Mouse (Mus musculus) lung, postnatal 25 days (tissue): ENCODE results near the gene Mettl2.
"Not testable (repeated sequence)": the region's sequence is repeated elsewhere in the genome, so short reads cannot be mapped to it uniquely, and the experiment has no call there.

Experiments used
- DNase-seq: peaks from one replicate; pipeline ENCODE4 v3.0.0; 2022; ENCODE audit warnings: low spot score

Gene Mettl2

DNA sequence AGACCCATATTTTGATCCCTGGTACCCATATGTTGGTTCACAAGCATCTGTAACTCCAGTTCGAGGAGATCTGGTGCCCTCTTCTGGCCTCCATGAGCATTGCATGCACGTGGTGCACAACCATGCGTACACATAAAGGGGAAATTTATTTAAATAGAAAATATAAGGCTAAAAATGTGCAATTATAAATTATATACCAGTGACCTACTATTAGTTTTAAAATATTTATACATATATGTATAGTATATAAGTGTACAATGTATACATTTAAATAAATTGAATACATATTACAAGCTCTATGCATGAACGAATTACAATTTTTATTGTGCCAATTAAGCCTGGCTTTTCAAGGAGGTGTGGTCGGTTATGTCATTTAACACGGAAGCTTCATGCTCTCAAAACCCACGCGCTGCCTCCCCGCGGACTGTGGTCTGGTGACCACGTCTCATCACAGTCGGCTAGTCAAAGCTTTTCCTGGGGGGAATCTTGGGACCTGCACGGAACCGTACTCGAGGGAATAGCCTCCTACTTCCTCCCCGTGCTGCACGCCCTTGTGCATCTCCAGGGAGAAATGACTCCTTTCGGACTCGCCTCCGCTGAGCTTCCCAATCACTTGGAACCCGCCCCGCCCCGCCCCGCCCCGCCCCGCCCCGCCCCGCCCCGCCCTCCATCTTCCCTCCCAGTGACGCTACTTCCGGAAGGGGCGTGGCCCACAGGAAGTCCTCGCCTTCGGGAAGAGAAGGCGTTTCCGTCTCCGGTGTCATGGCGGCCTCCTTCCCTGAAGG, at the start of gene Mettl2:
Mettl2 (plus strand) TSS at position 691 of the 785 bp plus-strand sequence.
- peak; percentile 84 for DNase-seq

DNA sequence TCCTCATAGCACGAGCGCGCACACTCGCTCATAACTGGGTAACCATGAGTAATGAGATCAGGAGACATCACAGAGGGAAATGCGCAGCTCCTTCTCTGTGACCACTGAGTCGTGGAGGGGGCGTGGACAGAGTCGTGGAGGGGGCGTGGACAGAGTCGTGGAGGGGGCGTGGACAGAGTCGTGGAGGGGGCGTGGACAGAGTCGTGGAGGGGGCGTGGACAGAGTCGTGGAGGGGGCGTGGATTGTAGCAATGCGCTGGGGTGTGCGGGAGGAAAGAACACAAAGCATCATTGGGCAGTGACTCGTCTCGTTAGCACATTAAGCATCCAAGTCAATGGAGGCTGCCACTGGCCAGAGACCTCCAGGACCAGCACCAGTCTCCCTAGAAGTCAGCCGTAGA, 13.8 kb upstream of the Mettl2 start:
- not testable (repeated sequence) for DNase-seq

DNA sequence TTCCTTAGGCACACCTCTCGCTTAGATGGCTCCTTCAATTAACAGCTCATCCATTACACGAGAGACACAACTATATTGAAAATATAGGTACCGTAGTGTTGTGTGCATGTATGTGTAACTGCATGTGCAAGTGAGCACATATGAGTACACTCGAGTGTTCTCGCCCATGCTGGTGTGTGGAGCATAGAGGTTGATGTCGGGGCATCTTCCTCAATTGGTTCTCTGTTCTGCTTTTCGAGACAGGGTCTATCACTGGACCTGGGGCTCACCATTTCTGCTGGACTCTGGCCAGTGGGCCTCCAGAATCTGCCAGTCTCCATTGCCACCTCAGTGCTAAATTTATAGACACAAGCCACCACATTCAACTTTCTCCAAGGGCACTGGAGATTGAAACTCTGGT, 8.4 kb upstream of the Mettl2 start:
- no peak for DNase-seq

DNA sequence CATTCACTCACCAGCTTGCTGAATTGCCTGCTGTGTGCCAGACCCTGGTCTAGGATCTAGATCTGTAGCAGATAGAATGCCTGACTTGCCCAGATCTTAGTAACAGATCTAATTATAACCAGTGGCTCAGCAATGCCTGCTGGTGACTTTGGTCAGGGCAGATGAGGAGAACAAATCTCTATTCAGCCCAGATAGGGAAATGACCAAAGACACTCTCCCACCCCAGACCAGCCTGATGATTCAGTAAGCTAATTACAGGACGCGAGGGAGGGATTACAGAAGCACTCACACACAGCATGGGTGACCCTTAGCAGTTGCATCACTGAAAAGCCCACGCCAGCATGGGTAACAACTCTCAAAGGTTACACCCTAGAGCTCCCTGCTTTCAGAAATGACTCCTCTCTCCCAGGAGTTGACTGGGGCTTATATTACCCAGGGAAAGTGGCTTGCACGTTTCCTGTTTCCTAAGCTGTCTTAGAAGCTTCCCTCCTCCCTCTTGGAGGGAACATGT, 5.6 kb upstream of the Mettl2 start:
- no peak for DNase-seq

DNA sequence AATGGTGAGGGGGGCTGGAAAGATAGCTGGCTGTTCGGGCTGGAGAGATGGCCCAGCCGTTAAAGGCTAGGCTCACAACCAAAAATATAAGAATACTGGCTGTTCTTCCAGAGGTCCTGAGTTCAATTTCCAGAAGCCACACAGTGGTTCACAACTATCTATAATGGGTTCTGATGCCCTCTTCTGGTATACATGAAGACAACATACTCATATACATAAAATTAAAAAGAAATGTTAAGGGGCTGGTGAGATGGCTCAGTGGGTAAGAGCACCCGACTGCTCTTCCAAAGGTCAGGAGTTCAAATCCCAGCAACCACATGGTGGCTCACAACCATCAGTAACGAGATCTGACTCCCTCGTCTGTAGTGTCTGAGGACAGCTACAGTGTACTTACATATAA, 4.4 kb upstream of the Mettl2 start:
- not testable (repeated sequence) for DNase-seq

DNA sequence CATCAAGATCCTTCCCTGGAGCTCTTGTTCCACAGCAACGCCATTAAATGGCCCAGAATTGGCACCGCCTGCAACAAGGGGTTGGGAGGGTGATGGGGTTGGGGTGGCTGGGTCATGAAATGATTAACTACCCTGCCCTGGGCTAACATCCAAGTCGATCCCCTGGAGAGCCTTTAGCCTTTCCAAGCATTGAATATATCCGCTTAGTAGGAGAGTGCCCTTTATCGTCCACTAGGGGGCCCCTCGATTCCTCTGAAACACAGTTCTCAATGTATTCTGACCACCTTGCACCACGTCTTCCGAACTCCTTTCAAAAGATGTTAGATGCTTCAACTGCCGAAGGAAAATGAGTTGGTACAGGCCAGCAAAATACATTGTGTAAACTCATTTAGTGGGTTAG, 2.2 kb upstream of the Mettl2 start:
- peak; percentile 60 for DNase-seq

DNA sequence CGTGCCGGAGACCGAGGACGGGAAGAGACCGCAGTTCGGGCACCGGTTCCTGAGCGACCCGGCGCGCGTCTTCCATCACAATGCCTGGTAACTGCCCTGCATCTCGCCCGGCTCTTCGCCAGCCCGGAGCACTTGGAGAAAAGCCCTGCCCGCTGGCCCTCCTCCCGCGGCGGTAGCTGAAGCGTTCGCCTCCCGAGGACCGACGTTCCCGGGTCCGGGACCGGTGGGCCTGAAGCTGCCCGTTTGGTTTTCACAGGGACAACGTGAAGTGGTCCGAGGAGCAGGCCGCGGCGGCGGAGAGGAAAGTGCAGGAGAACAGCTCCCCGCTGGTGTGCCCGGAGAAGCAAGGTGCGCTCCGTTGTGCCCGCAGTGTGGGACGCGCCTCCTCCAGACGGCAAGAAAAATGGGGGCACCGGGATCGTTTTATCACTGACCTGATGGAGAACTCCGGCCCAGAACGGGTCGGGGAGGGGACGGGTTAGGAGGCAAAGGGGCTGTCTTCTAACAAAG, 350 bp downstream of the Mettl2 start:
- DNase-seq, result no peak

DNA sequence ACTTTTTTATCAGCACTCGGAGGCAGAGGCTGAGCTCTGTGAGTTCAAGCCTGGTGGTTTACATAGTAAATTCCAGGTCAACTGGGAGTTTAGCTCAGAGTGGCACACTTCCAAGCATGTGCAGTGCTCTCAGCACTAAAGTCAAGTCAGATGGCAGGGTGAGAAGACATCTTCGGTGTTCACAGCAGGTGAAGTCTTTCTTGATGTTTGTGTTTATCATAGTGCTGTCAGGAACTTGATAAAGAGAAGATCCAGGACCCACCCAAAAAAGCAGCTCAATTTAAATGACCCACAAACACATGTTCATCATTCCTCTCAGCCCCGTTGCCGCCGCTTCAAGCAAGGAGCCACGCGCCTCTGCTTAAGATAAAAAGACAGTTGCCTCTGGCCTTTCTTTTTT, 9.5 kb downstream of the Mettl2 start:
- no peak for DNase-seq

DNA sequence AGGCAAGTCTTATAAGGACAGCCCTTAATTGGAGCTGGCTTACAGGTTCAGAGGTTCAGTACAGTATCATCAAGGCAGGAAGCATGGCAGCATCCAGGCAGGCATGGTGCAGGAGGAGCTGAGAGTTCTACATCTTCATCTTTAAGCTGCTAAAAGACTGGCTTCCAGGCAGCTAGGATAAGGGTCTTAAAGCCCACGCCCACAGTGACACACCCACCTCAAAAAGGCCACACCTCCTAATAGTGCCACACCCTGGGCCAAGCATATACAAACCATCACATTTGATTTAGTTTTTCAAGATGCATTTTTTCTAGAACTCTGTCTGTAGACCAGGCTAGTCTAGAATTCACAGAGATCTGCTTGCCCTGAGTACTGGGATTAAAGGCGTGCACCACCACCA, 11.0 kb downstream of the Mettl2 start:
- DNase-seq, result not testable (repeated sequence)

DNA sequence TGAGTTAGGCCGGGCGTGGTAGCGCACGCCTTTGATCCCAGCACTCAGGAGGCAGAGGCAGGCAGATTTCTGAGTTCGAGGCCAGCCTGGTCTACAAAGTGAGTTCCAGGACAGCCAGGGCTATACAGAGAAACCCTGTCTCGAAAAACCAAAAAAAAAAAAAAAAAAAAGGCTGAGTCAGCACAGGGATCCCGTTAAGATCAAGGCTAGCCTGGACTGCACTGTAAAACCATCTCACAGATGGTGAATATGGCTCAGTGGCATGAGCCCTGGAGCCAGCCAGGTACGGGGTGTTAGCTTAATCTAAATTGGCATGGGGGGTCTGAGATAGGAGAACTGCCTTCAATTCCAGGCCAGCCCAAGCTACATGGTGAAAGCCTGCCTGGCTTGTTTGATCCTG, 14.3 kb downstream of the Mettl2 start:
- not testable (repeated sequence) for DNase-seq

DNA sequence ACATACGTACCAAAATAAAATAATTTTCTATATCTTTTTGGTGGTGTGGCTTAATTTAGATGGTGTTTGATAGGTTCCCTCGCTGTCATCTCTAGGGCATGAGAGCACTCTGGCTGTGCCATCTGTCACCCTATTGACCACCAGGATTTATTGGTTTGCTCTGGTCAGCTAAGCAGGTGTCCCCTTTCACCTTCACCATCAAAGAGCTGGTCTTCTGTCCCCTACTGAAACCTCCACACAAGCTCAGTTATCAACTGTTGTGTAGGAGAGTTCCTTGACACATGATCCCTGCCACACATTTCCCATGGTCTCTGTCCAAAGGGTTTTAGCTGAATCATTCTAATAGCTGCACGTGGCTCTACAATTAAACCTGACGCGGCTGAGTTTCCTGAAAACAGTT, 14.9 kb downstream of the Mettl2 start:
- DNase-seq, result no peak

DNA sequence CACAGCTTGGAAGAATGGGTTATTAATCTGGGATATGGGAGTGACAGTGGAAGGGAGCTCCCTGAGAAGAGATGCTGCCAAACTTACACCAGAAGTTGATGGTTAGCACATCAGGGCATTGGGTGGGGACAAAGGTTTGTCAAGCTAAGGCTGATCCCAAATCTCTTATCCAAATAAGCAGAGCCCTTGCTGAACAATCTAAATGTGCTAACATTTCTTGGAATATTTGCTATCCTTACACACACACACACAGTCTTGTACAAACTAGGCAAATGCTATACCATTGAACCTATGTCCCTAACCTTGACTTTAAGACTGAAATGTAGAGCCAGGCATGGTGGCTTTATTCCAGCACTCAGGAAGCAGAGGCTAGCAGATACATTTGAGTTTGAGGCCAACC, 17.3 kb downstream of the Mettl2 start:
- no peak for DNase-seq

DNA sequence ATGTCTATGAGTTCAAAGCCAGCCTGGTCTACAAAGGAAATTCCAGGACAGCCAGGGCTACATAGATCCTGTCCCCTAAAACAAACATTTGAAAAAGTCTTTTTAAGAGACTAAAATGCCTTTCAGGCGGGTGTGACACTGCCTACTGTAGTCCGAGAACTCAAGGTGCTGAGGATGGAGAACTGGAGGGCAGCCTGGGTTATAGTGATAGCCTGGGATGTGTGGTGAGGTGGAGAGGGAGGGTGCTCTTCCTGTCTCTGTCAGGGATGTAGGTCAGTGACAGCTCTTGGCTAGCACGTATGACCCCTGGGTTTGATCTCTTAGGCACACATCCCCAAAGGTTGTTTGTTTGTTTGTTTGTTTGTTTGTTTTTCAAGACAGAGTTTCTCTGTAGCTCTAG, 17.9 kb downstream of the Mettl2 start:
- no peak for DNase-seq

DNA sequence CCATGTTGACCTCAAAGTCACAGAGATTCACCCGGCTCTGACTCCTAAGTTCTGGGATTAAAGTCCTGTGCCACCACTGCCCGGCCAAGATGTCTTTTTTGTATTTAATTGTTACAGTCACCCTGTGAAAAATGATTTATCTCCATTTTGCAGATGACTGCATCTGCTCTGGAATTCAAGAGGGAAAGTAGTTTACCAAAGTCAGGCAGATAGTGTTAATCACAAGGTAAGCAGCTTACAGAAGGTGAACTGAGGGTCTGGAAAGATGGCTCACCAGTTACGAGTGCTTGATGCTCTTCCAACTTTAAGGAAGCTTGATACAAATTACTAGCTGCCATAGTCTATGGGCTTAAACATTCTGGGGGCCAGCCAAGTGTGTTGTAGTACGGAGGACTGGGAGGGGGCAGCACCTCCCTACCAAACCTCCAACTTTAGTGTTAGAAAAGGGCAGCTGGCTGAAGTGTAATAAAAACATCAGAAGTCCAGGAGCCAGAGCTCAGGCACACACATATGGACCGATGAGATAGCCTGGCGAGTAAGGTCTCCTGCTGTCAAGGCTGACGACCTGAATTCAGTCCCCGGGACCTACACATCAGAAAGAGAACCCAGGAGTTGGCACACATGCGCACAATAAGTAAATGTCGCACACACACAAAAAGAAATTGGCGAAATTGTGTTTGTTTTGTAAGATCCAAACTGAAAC, 18.4 kb downstream of the Mettl2 start:
- DNase-seq, result no peak

DNA sequence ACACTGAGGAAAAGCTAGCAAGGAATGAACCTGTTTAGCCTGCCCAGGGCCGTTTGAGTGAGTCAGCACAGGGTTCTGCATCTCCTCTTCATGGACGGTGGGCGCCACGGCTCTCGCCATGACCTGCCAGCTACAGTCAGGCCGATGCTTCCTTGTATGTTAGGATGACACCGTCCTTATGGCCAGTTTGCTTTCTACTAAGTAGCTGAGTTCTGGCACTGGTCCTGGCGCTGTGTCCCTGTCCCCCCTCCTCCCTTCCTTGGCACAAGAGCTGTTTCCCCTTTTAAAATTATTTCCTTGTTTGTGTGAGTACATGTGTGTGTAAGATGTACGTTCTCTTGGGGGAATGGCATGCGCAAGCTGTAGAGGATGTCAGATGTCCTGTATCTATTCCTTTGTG, 19.0 kb downstream of the Mettl2 start:
- DNase-seq, result no peak

DNA sequence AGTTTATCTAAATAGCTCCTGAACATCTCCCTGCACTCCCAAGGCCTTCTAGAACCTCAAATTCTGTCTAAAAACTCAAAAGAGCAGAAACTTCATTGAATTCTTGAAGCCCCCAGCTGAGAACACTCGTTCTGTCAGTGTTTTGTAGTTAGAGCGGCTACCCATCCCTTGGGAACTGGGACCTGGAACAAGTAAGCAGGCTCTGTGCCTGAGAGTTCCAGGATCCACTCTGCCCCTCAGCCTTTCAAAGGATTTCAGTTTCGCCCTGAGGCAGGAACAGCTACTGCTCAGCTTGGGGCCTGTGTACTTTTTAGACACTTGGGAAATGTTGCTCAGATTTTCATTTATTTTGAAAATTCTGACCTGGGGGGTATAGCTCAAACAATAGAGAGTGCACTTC, 20.4 kb downstream of the Mettl2 start, which contains the start of gene Gm10842:
Gm10842 (plus strand) TSS at position 301 of the 400 bp plus-strand sequence.
- DNase-seq, result no peak

DNA sequence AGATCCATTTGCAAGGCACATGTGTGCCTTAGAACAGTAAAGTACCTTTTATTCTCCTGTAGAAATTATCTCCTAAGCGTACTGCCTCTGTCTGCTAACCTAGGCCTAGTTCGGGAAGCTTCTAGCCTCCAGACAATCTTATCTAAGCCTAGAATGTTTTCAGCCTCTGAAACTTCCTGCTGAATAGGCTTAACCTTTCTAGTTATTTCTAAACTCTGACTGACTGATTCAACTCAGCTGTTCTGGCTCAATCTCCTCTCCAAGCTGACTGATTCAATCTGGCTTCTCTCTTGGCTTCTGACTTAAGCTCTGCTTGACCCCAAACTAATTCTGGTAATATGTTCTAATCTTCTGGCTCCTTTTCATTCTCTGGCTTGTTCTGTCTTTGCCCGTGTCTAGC, 23.1 kb downstream of the Mettl2 start:
- DNase-seq, result no peak

DNA sequence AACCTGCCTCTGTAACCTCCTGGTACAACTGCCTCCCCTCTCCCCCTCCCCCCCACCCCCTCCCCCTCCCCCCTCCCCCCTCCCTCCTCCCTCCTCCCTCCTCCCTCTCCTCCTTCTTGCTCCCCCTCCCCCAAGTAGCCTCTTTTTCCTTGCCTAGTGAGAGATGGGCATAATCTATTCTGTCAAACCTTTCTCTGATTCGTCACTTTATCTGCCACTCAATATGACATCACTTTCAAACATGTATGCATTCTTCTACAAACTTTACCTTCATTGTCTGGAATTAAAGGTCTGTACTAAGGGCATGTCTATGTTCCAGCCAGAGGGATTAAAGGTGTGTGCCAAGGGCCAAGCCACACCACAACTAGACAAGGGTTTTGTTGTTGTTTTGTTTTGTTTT, 23.5 kb downstream of the Mettl2 start:
- no peak for DNase-seq

DNA sequence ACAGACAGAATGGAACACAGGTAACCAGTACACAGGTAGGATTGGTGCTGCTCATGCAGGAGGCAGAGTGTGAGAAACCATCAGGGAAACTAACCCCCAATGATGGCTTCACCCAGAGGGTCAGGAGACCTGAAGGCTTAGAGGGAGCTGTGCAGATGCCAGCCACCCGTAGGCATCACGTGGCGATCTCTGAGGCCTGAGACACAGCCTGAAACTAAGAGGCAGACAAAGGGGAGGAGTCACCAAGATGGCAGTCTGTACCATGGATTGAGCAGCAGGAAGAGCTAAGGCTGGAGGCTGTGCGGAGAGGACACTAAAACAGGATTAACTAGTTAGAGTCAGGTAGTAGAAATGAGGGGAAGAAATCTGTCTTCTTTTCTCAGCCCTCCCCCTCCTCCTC, 24.5 kb downstream of the Mettl2 start:
- DNase-seq, result no peak

DNA sequence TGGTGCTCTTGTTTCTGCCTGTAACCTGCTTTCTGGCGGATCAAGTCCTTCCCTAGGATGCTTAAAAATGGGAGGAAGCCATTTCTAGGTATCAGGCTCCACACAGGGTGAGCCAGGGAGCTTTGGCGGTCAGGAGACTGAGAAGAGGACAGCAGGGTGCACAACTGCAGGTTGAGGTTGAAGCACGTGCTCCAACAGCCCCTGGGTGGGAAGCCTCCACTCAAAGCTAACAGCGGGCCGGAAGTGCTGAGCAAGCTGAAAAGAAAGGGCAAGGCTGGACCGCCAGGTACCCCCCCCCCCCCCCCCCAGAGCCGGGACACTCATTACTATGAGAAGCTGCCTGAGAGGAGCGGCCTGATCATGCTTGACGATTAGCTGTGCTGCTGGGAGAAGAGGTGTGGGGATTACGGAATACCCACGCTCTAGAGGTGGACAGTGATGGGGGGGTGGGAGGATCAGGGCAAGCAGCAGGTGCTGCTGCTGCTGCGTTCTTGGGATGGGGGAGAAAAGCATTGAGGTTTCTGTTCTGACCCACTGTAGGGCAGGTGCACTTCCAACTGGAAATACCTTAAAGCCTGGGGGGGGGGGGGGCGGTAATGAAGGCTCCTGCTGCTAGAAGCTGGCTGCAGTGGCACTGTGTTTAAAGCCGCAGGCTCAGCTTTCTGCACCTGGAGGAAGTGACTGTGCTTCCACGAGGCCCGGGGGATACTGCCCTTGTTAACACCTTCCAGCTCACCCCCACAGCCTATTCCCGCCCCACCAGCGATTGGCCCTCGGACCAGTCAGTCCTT, 25.2 kb downstream of the Mettl2 start:
- DNase-seq, result no peak

DNA sequence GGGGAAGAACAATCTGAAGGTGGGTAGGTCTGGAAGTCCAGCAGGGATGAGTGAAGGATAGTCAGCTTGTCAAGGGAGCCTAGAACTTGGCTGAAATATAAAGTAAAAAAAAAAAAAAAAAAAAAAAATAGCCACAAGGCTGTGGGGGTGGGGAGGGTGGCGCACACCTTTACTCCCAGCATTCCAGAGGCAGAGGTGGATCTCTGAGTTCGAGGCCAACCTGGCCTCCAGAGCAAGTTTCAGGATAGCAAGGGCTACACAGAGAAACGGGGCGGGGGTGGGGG, 25.7 kb downstream of the Mettl2 start:
- no peak for DNase-seq

DNA sequence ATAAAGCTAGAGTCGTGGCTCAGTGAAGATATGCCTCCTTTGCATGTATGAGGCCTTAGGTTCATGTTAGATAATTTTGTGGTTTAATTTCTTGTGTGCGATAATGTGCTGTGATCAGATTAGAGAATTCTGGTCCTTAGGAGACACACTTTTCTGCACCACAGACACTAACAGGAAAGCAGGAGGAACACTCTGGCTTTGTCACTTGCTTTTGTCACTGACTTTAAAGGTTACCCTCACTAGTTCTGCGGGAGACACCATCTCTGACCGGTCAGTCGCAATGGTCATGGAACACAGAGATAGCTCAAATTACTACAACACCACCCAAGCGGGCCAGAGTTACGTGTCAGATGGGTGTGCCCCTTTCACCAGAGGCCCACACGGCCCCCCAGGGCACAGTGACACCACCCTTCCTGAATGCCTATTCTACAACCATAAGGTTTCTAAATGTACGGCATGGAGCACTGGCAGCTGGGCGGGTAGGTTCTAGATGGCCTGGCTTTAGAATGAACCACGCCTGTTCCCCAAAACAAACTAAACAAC, 26.2 kb downstream of the Mettl2 start:
- DNase-seq, result no peak
